19 mouse cellular contexts compared by ENCODE assay signal in the genomic region with DNA sequence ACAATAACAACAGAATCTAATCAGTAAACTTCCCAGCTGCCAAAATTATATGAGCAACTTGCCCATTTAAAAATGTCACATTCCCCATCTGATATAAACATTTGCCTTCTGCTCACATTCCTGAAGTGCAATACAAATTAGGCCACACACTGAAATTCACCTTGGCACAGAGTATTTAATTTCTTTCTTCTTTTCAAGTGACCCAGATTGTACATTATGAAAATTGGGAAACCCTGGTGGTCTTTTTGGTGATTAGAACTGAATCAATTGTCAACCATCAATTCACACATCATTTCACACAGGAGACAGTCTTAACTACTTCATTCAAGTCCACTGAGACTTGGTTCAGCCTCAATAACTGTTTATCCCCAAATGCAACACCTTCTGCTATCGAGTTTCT. TPM values are rescaled to one million over a fixed set of nuclear protein-coding genes. Genes with fewer than 3 reads are reported as not detected.
A peak's percentile ranks its signal among the peaks of the same experiment; 100 is the strongest.
DNase-seq lines count a peak whose midpoint lies in the region; ATAC-seq and TF ChIP-seq lines count a peak whose summit lies in the region.
"Had no signal": no experiment of that assay in that cellular context is flagged by ENCODE, and none has a peak within 500 bp of the region (broad histone marks: within the 10 kb centered on the region; RNA-seq: fewer than 3 reads in every experiment).

No protein-coding gene starts in this region.

- ATAC-seq in forebrain, embryonic 15.5 days (replicated peaks): peak; percentile 64; the same call in 1 of the 2 replicates
- ATAC-seq in forebrain, postnatal 0 days: peak; percentile 55
- ATAC-seq: intestine, embryonic 16.5 days had no signal

- no peak overlapping the region for H3K9ac ChIP-seq in forebrain, embryonic 15.5 days (replicated peaks)
- no peak overlapping the region for H3K9ac ChIP-seq in forebrain, postnatal 0 days
- H3K9ac ChIP-seq: heart, embryonic 13.5 days; hindbrain, embryonic 15.5 days had no signal

- no peak for TF ChIP-seq CTCF in forebrain, postnatal 0 days (IDR thresholded peaks at IDR 0.05; ENCODE audit: low read depth)

- H3K4me3 ChIP-seq in forebrain, embryonic 15.5 days: no peak overlapping the region
- no peak overlapping the region for H3K4me3 ChIP-seq in forebrain, embryonic 10.5 days
- no peak overlapping the region for H3K4me3 ChIP-seq in forebrain, postnatal 0 days (ENCODE audit: low read depth, low read length)
- H3K4me3 ChIP-seq: heart, embryonic 13.5 days; hindbrain, embryonic 15.5 days had no signal

- 12% methylated on average over 1 of the region's 1 CpGs for WGBS in forebrain, embryonic 15.5 days
- 62% methylated on average over 1 of the region's 1 CpGs for WGBS in forebrain, embryonic 10.5 days
- WGBS in forebrain, postnatal 0 days: 20% methylated on average over 1 of the region's 1 CpGs

- H3K4me1 ChIP-seq in forebrain, embryonic 15.5 days: peaks cover 6% of the 10 kb centered on the region; the same call in 1 of the 2 replicates
- H3K4me1 ChIP-seq in forebrain, embryonic 10.5 days: peaks cover 19% of the 10 kb centered on the region
- H3K4me1 ChIP-seq in forebrain, postnatal 0 days (ENCODE audit: insufficient read depth): no peaks in the 10 kb centered on the region
- H3K4me1 ChIP-seq: heart, embryonic 13.5 days; hindbrain, embryonic 15.5 days had no signal

- no peaks in the 10 kb centered on the region for H3K36me3 ChIP-seq in forebrain, embryonic 15.5 days
- H3K36me3 ChIP-seq in forebrain, embryonic 10.5 days (replicated peaks): no peaks in the 10 kb centered on the region
- no peaks in the 10 kb centered on the region for H3K36me3 ChIP-seq in forebrain, postnatal 0 days (ENCODE audit: insufficient read depth)
- H3K36me3 ChIP-seq: hindbrain, embryonic 15.5 days had no signal

- no peak overlapping the region for H3K4me2 ChIP-seq in forebrain, embryonic 15.5 days (replicated peaks)
- no peak overlapping the region for H3K4me2 ChIP-seq in forebrain, postnatal 0 days (ENCODE audit: low read depth)
- H3K4me2 ChIP-seq: heart, embryonic 13.5 days; hindbrain, embryonic 15.5 days had no signal

- no peak overlapping the region for H3K27ac ChIP-seq in forebrain, embryonic 15.5 days (replicated peaks)
- no peak overlapping the region for H3K27ac ChIP-seq in forebrain, embryonic 10.5 days
- H3K27ac ChIP-seq in forebrain, postnatal 0 days (ENCODE audit: low read depth, low read length): no peak overlapping the region
- H3K27ac ChIP-seq: heart, embryonic 13.5 days; hindbrain, embryonic 15.5 days had no signal

- DNase-seq in forebrain, embryonic 10.5 days (ENCODE audit: extremely low spot score, low spot score): no peak
- DNase-seq in brain, adult 2 months (ENCODE audit: low read depth, low spot score): peak; percentile 63
- DNase-seq in forebrain, postnatal 0 days: peak; percentile 37
- DNase-seq in cerebellum, adult 18-20 months: no peak
- no peak for DNase-seq in ovary, postnatal 36 days (ENCODE audit: low spot score)
- DNase-seq: adrenal gland, postnatal 10 days; cerebellum, postnatal 10 days; gastrocnemius, postnatal 36 days; heart, postnatal 36 days had no signal

- no peaks in the 10 kb centered on the region for H3K27me3 ChIP-seq in forebrain, embryonic 15.5 days
- H3K27me3 ChIP-seq in forebrain, embryonic 10.5 days (ENCODE audit: poor library complexity, severe bottlenecking): peaks cover 8% of the 10 kb centered on the region; the same call in 1 of the 2 replicates
- H3K27me3 ChIP-seq in forebrain, postnatal 0 days (ENCODE audit: insufficient read depth, low read length): no peaks in the 10 kb centered on the region
- H3K27me3 ChIP-seq: heart, embryonic 13.5 days; hindbrain, embryonic 15.5 days had no signal

- no peaks in the 10 kb centered on the region for H3K9me3 ChIP-seq in forebrain, embryonic 15.5 days
- no peaks in the 10 kb centered on the region for H3K9me3 ChIP-seq in forebrain, embryonic 10.5 days
- no peaks in the 10 kb centered on the region for H3K9me3 ChIP-seq in forebrain, postnatal 0 days (ENCODE audit: low read length)
- H3K9me3 ChIP-seq: heart, embryonic 13.5 days; hindbrain, embryonic 15.5 days had no signal

RNA-seq across cellular contexts. Expression of a gene that starts 44.1 kb away (rescaled TPM):
- polyA plus RNA-seq in forebrain, embryonic 15.5 days (2015; fragmentation: Nextera tagmentation; extraction: Ambion mirVana): not detected in 2 replicates
- polyA plus RNA-seq in forebrain, embryonic 10.5 days (2016; fragmentation: Nextera tagmentation; extraction: Ambion mirVana): not detected in 2 replicates
- not detected in 2 replicates for total RNA-seq in forebrain, postnatal 0 days (2014; rRNA removed)
- polyA plus RNA-seq in forebrain, postnatal 0 days (2015; fragmentation: Nextera tagmentation; extraction: Ambion mirVana): not detected in 2 replicates
- total RNA-seq: adrenal gland, postnatal 4 days; ES-E14; gastrocnemius, adult 8-10 months; heart, postnatal 36 days had no signal
- polyA plus RNA-seq: cerebellum, adult 2 months; embryonic facial prominence, embryonic 11.5 days; heart, postnatal 0 days; hindbrain, embryonic 15.5 days had no signal

Comparison
In these comparisons a context has a peak if more than half of its experiments do, and no peak if none do; other contexts are left out.
1. DNase-seq: peak in brain, adult 2 months (single experiment) and forebrain, postnatal 0 days (single experiment); none in forebrain, embryonic 10.5 days (single experiment), cerebellum, adult 18-20 months (0 of 2) and ovary, postnatal 36 days (single experiment).